Comparison of ENCODE assay signal across 14 mouse cellular contexts in the genomic region with DNA sequence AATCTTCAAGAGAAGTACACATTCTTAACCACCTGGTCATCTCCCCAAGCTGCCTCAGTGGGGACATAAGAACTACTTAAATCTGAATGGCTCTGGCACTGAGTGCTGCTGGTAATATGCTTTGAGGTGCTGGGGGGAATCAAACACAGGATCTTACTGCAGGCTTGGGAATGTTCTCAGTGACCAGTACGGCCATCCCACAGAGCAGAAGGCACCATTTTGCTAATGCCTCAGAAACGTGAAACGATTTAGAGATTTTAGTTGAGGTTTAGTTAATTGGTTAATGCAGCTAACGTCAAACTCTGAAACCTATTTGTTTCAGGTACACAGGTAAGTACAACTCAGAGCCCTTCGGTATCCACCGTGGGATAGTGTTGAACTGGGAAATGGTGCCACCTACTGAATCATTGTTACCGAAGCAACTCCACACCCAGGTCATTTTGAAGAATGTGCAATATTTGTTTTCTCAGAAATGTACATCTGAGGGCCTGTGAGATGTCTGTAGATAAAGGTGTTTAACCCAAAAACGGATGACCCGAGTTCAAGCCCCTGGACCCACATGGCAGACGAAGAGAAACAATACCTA. TPM values are rescaled to one million over a fixed set of nuclear protein-coding genes. Genes with fewer than 3 reads are reported as not detected.
DNase-seq lines count a peak whose midpoint lies in the region; ATAC-seq and TF ChIP-seq lines count a peak whose summit lies in the region.
"Had no signal": no experiment of that assay in that cellular context is flagged by ENCODE, and none has a peak within 500 bp of the region (broad histone marks: within the 10 kb centered on the region; RNA-seq: fewer than 3 reads in every experiment).

No protein-coding gene starts in this region.

- intact Hi-C loops in heart, postnatal 14 days (cut with DNase I): loop anchor here (10.0 kb wide), 1 partner anchor 406 kb away; no protein-coding TSS in a partner anchor

- H3K27me3 ChIP-seq in lung, postnatal 0 days (replicated peaks; ENCODE audit: insufficient read depth, low read length): no peaks in the 10 kb centered on the region
- no peaks in the 10 kb centered on the region for H3K27me3 ChIP-seq in forebrain, postnatal 0 days (ENCODE audit: insufficient read depth, low read length)
- H3K27me3 ChIP-seq: forebrain, embryonic 15.5 days; hindbrain, embryonic 12.5 days had no signal

- no peak overlapping the region for H3K4me3 ChIP-seq in lung, postnatal 0 days (ENCODE audit: low read depth, low read length)
- H3K4me3 ChIP-seq in forebrain, postnatal 0 days (ENCODE audit: low read depth, low read length): no peak overlapping the region
- H3K4me3 ChIP-seq: forebrain, embryonic 15.5 days; hindbrain, embryonic 12.5 days; limb, embryonic 10.5 days; midbrain, embryonic 10.5 days had no signal

- peak; percentile 3 to 17 for DNase-seq in heart, postnatal 14 days
- DNase-seq in heart, adult 8-10 months (ENCODE audit: low spot score): no peak
- DNase-seq in urinary bladder, postnatal 25 days (ENCODE audit: low spot score): peak; percentile 10
- no peak for DNase-seq in urinary bladder, adult 2 months (ENCODE audit: low spot score)
- peak; percentile 53 for DNase-seq in lung, postnatal 0 days (ENCODE audit: low spot score)
- DNase-seq in forebrain, postnatal 0 days: no peak
- no peak for DNase-seq in frontal cortex, postnatal 36 days (ENCODE audit: low spot score in 2 of 2)
- no peak for DNase-seq in spleen, postnatal 14 days (ENCODE audit: low spot score in 2 of 2)
- DNase-seq: embryo, embryonic 11 days had no signal

- no peak overlapping the region for H3K27ac ChIP-seq in lung, postnatal 0 days (ENCODE audit: low read length)
- H3K27ac ChIP-seq in forebrain, postnatal 0 days (ENCODE audit: low read depth, low read length): no peak overlapping the region
- H3K27ac ChIP-seq: forebrain, embryonic 15.5 days; hindbrain, embryonic 12.5 days; limb, embryonic 10.5 days; midbrain, embryonic 10.5 days had no signal

- H3K4me1 ChIP-seq in lung, postnatal 0 days (ENCODE audit: insufficient read depth, low read depth, low read length): no peaks in the 10 kb centered on the region
- H3K4me1 ChIP-seq in forebrain, postnatal 0 days (ENCODE audit: insufficient read depth): no peaks in the 10 kb centered on the region
- H3K4me1 ChIP-seq: forebrain, embryonic 15.5 days; hindbrain, embryonic 12.5 days; limb, embryonic 10.5 days; midbrain, embryonic 10.5 days had no signal

- H3K9ac ChIP-seq in lung, postnatal 0 days (replicated peaks; ENCODE audit: low read depth): no peak overlapping the region
- no peak overlapping the region for H3K9ac ChIP-seq in forebrain, postnatal 0 days
- H3K9ac ChIP-seq: forebrain, embryonic 15.5 days; hindbrain, embryonic 12.5 days had no signal

- no peak for TF ChIP-seq EP300 in lung, postnatal 0 days (IDR thresholded peaks at IDR 0.05)

- no peaks in the 10 kb centered on the region for H3K9me3 ChIP-seq in lung, postnatal 0 days (ENCODE audit: low read length)
- H3K9me3 ChIP-seq in forebrain, postnatal 0 days (ENCODE audit: low read length): no peaks in the 10 kb centered on the region
- H3K9me3 ChIP-seq: forebrain, embryonic 15.5 days; G1E; hindbrain, embryonic 12.5 days; limb, embryonic 10.5 days; midbrain, embryonic 10.5 days had no signal

- ATAC-seq in lung, postnatal 0 days: no peak; the same call in 1 of the 2 replicates
- ATAC-seq in forebrain, postnatal 0 days: no peak
- ATAC-seq: forebrain, embryonic 15.5 days had no signal

- 51% methylated on average over 10 of the region's 10 CpGs for WGBS in lung, postnatal 0 days
- 68% methylated on average over 10 of the region's 10 CpGs for WGBS in forebrain, postnatal 0 days

- no peak overlapping the region for H3K4me2 ChIP-seq in lung, postnatal 0 days (replicated peaks; ENCODE audit: low read depth, low read length)
- H3K4me2 ChIP-seq in forebrain, postnatal 0 days (ENCODE audit: low read depth): no peak overlapping the region
- H3K4me2 ChIP-seq: forebrain, embryonic 15.5 days; hindbrain, embryonic 12.5 days had no signal

- H3K36me3 ChIP-seq in lung, postnatal 0 days (ENCODE audit: insufficient read depth, low read length): no peaks in the 10 kb centered on the region
- H3K36me3 ChIP-seq in forebrain, postnatal 0 days (ENCODE audit: insufficient read depth): no peaks in the 10 kb centered on the region
- H3K36me3 ChIP-seq: forebrain, embryonic 15.5 days; G1E; hindbrain, embryonic 12.5 days; limb, embryonic 10.5 days; midbrain, embryonic 10.5 days had no signal

- TF ChIP-seq CTCF in lung, postnatal 0 days (IDR thresholded peaks at IDR 0.05): peak; percentile 57
- no peak for TF ChIP-seq CTCF in forebrain, postnatal 0 days (IDR thresholded peaks at IDR 0.05; ENCODE audit: low read depth)

RNA-seq across cellular contexts. Expression of gene Rnf111, which starts 7.6 kb away (rescaled TPM):
- total RNA-seq in heart, postnatal 14 days (2021): 10 to 100 TPM; 27.5 to 27.8 TPM
- total RNA-seq in heart, adult 8-10 months (2022): 10 to 100 TPM; 16.2 to 21.6 (median 19.5) TPM
- 27.3 and 27.6 TPM in 2 replicates for polyA plus RNA-seq in urinary bladder, adult 2 months (2012; rRNA removed)
- polyA plus RNA-seq in lung, postnatal 0 days (2015; fragmentation: Nextera tagmentation; extraction: Ambion mirVana): 16.2 and 17.0 TPM in 2 replicates
- 29.4 and 40.5 TPM in 2 replicates for total RNA-seq in forebrain, postnatal 0 days (2014; rRNA removed)
- polyA plus RNA-seq in forebrain, postnatal 0 days (2015; fragmentation: Nextera tagmentation; extraction: Ambion mirVana): 12.4 and 18.7 TPM in 2 replicates

RNA-seq across cellular contexts. Expression of gene Sltm, which starts 31.5 kb away (rescaled TPM):
- 10 to 100 TPM; 27.1 to 30.8 TPM for total RNA-seq in heart, postnatal 14 days (2021)
- total RNA-seq in heart, adult 8-10 months (2022): 10 to 100 TPM; 16.0 to 23.0 (median 19.9) TPM
- polyA plus RNA-seq in urinary bladder, adult 2 months (2012; rRNA removed): 36.6 and 40.4 TPM in 2 replicates
- 28.1 and 28.6 TPM in 2 replicates for polyA plus RNA-seq in lung, postnatal 0 days (2015; fragmentation: Nextera tagmentation; extraction: Ambion mirVana)
- 43.2 and 51.1 TPM in 2 replicates for total RNA-seq in forebrain, postnatal 0 days (2014; rRNA removed)
- polyA plus RNA-seq in forebrain, postnatal 0 days (2015; fragmentation: Nextera tagmentation; extraction: Ambion mirVana): 38.1 and 43.9 TPM in 2 replicates

Comparison
In these comparisons a context has a peak if more than half of its experiments do, and no peak if none do; other contexts are left out.
1. DNase-seq: peak in heart, postnatal 14 days (2 of 2), urinary bladder, postnatal 25 days (single experiment) and lung, postnatal 0 days (single experiment); none in heart, adult 8-10 months (single experiment), urinary bladder, adult 2 months (single experiment), forebrain, postnatal 0 days (single experiment), frontal cortex, postnatal 36 days (0 of 2) and spleen, postnatal 14 days (0 of 2).